Mouse (Mus musculus): ENCODE data around the gene Nfib. TPM values are rescaled to one million over a fixed set of nuclear protein-coding genes. Genes with fewer than 3 reads are reported as not detected.
"Not testable (repeated sequence)": the region's sequence is repeated elsewhere in the genome, so short reads cannot be mapped to it uniquely, and the experiment has no call there.

Gene Nfib
- polyA plus RNA-seq, 1 experiment from 2014 or later, result 32.3 TPM

GRCm38 (mm10) chr4:82267832-82268778, 437.4 kb downstream of the Nfib start:
- 55% methylated on average over 14 of the region's 14 CpGs for WGBS
- Histone ChIP-seq H3K4me2 (ENCODE audit: low read depth, low read length) (no peak overlapping the region), H3K9ac (ENCODE audit: low read depth, low read length) (no peak overlapping the region), H3K4me1 (ENCODE audit: control insufficient read depth, insufficient read depth, low read length) (peaks cover 3% of the 10 kb centered on the region; the same call in 1 of the 2 replicates), H3K27ac (ENCODE audit: low read length) (no peak overlapping the region), H3K9me3 (ENCODE audit: control insufficient read depth, low read length) (no peaks in the 10 kb centered on the region), H3K4me3 (ENCODE audit: low read length) (no peak overlapping the region), H3K36me3 (ENCODE audit: control insufficient read depth, insufficient read depth, low read length) (no peaks in the 10 kb centered on the region), H3K27me3 (replicated peaks; ENCODE audit: control insufficient read depth, insufficient read depth, low read length) (no peaks in the 10 kb centered on the region)
- ATAC-seq, result no peak

- H3K27me3 ChIP-seq (replicated peaks; ENCODE audit: control insufficient read depth, insufficient read depth, low read length), result no peaks in the 10 kb centered on the region
- 29% methylated on average over 4 of the region's 4 CpGs for WGBS
- no peak for ATAC-seq
- H3K4me3 ChIP-seq (ENCODE audit: low read length), result no peak overlapping the region
- H3K27ac ChIP-seq (ENCODE audit: low read length), result 0 out of 2 replicates have a peak overlapping the region, but pooled peaks have one; percentile 0
- peaks cover 3% of the 10 kb centered on the region; the same call in 1 of the 2 replicates for H3K4me1 ChIP-seq (ENCODE audit: control insufficient read depth, insufficient read depth, low read length)
- H3K36me3 ChIP-seq (ENCODE audit: control insufficient read depth, insufficient read depth, low read length), result no peaks in the 10 kb centered on the region
- no peak overlapping the region for H3K9ac ChIP-seq (ENCODE audit: low read depth, low read length)
- no peak overlapping the region for H3K4me2 ChIP-seq (ENCODE audit: low read depth, low read length)
- no peaks in the 10 kb centered on the region for H3K9me3 ChIP-seq (ENCODE audit: control insufficient read depth, low read length)
Observed at GRCm38 (mm10) chr4:82266066-82266619, 439.4 kb downstream of the Nfib start.

GRCm38 (mm10) chr4:82258545-82258944, 447.0 kb downstream of the Nfib start:
- not testable (repeated sequence) for H3K4me3 ChIP-seq (ENCODE audit: low read length); H3K27ac ChIP-seq (ENCODE audit: low read length); H3K36me3 ChIP-seq (ENCODE audit: control insufficient read depth, insufficient read depth, low read length); H3K9ac ChIP-seq (ENCODE audit: low read depth, low read length); ATAC-seq; H3K27me3 ChIP-seq (replicated peaks; ENCODE audit: control insufficient read depth, insufficient read depth, low read length); H3K4me2 ChIP-seq (ENCODE audit: low read depth, low read length); H3K9me3 ChIP-seq (ENCODE audit: control insufficient read depth, low read length); H3K4me1 ChIP-seq (ENCODE audit: control insufficient read depth, insufficient read depth, low read length)
- 79% methylated on average over 1 of the region's 1 CpGs for WGBS

- no peak for ATAC-seq
- WGBS, result 87% methylated on average over 8 of the region's 8 CpGs
Observed at GRCm38 (mm10) chr4:82252054-82252453, 453.5 kb downstream of the Nfib start.

GRCm38 (mm10) chr4:82250355-82250659, 455.2 kb downstream of the Nfib start:
- Histone ChIP-seq H3K9ac (ENCODE audit: low read depth, low read length) (no peak overlapping the region), H3K4me2 (ENCODE audit: low read depth, low read length) (no peak overlapping the region), H3K27ac (ENCODE audit: low read length) (peak overlapping the region; percentile 89), H3K9me3 (ENCODE audit: control insufficient read depth, low read length) (no peaks in the 10 kb centered on the region), H3K36me3 (ENCODE audit: control insufficient read depth, insufficient read depth, low read length) (no peaks in the 10 kb centered on the region), H3K4me3 (ENCODE audit: low read length) (no peak overlapping the region), H3K4me1 (ENCODE audit: control insufficient read depth, insufficient read depth, low read length) (peaks cover 5% of the 10 kb centered on the region), H3K27me3 (replicated peaks; ENCODE audit: control insufficient read depth, insufficient read depth, low read length) (no peaks in the 10 kb centered on the region)
- WGBS, result 22% methylated on average over 5 of the region's 5 CpGs
- ATAC-seq, result peak; percentile 92

More at GRCm38 (mm10) chr4:82252054-82252453, 453.5 kb downstream of the Nfib start:
- Histone ChIP-seq H3K9me3 (ENCODE audit: control insufficient read depth, low read length) (no peaks in the 10 kb centered on the region), H3K4me2 (ENCODE audit: low read depth, low read length) (no peak overlapping the region), H3K4me3 (ENCODE audit: low read length) (no peak overlapping the region), H3K36me3 (ENCODE audit: control insufficient read depth, insufficient read depth, low read length) (no peaks in the 10 kb centered on the region), H3K4me1 (ENCODE audit: control insufficient read depth, insufficient read depth, low read length) (peaks cover 5% of the 10 kb centered on the region), H3K27me3 (replicated peaks; ENCODE audit: control insufficient read depth, insufficient read depth, low read length) (no peaks in the 10 kb centered on the region), H3K9ac (ENCODE audit: low read depth, low read length) (no peak overlapping the region), H3K27ac (ENCODE audit: low read length) (no peak overlapping the region)

- Histone ChIP-seq H3K36me3 (ENCODE audit: control insufficient read depth, insufficient read depth, low read length) (no peaks in the 10 kb centered on the region), H3K4me1 (ENCODE audit: control insufficient read depth, insufficient read depth, low read length) (peaks cover 5% of the 10 kb centered on the region), H3K4me3 (ENCODE audit: low read length) (no peak overlapping the region), H3K27ac (ENCODE audit: low read length) (peak overlapping the region; percentile 89), H3K4me2 (ENCODE audit: low read depth, low read length) (no peak overlapping the region), H3K27me3 (replicated peaks; ENCODE audit: control insufficient read depth, insufficient read depth, low read length) (no peaks in the 10 kb centered on the region), H3K9me3 (ENCODE audit: control insufficient read depth, low read length) (no peaks in the 10 kb centered on the region), H3K9ac (ENCODE audit: low read depth, low read length) (no peak overlapping the region)
- peak; percentile 89 for ATAC-seq
- WGBS, result 32% methylated on average over 11 of the region's 11 CpGs
Observed at GRCm38 (mm10) chr4:82249518-82250354, 455.8 kb downstream of the Nfib start.

GRCm38 (mm10) chr4:82248961-82249360, 456.6 kb downstream of the Nfib start:
- Histone ChIP-seq H3K27me3 (replicated peaks; ENCODE audit: control insufficient read depth, insufficient read depth, low read length) (no peaks in the 10 kb centered on the region), H3K4me2 (ENCODE audit: low read depth, low read length) (no peak overlapping the region), H3K27ac (ENCODE audit: low read length) (peak overlapping the region; percentile 89), H3K4me3 (ENCODE audit: low read length) (no peak overlapping the region), H3K4me1 (ENCODE audit: control insufficient read depth, insufficient read depth, low read length) (peaks cover 5% of the 10 kb centered on the region), H3K9ac (ENCODE audit: low read depth, low read length) (no peak overlapping the region), H3K9me3 (ENCODE audit: control insufficient read depth, low read length) (no peaks in the 10 kb centered on the region), H3K36me3 (ENCODE audit: control insufficient read depth, insufficient read depth, low read length) (no peaks in the 10 kb centered on the region)
- 67% methylated on average over 1 of the region's 1 CpGs for WGBS
- no peak for ATAC-seq

GRCm38 (mm10) chr4:82248031-82248430, 457.5 kb downstream of the Nfib start:
- no peak for ATAC-seq
- 84% methylated on average over 5 of the region's 5 CpGs for WGBS
- Histone ChIP-seq H3K27me3 (replicated peaks; ENCODE audit: control insufficient read depth, insufficient read depth, low read length) (no peaks in the 10 kb centered on the region), H3K9me3 (ENCODE audit: control insufficient read depth, low read length) (no peaks in the 10 kb centered on the region), H3K9ac (ENCODE audit: low read depth, low read length) (no peak overlapping the region), H3K27ac (ENCODE audit: low read length) (no peak overlapping the region), H3K4me2 (ENCODE audit: low read depth, low read length) (no peak overlapping the region), H3K4me3 (ENCODE audit: low read length) (no peak overlapping the region), H3K4me1 (ENCODE audit: control insufficient read depth, insufficient read depth, low read length) (peaks cover 5% of the 10 kb centered on the region), H3K36me3 (ENCODE audit: control insufficient read depth, insufficient read depth, low read length) (no peaks in the 10 kb centered on the region)

- no peak for ATAC-seq
- Histone ChIP-seq H3K27me3 (replicated peaks; ENCODE audit: control insufficient read depth, insufficient read depth, low read length) (no peaks in the 10 kb centered on the region), H3K36me3 (ENCODE audit: control insufficient read depth, insufficient read depth, low read length) (no peaks in the 10 kb centered on the region), H3K4me1 (ENCODE audit: control insufficient read depth, insufficient read depth, low read length) (peaks cover 5% of the 10 kb centered on the region), H3K9ac (ENCODE audit: low read depth, low read length) (no peak overlapping the region), H3K27ac (ENCODE audit: low read length) (no peak overlapping the region), H3K4me3 (ENCODE audit: low read length) (no peak overlapping the region), H3K4me2 (ENCODE audit: low read depth, low read length) (no peak overlapping the region), H3K9me3 (ENCODE audit: control insufficient read depth, low read length) (no peaks in the 10 kb centered on the region)
- WGBS, result 75% methylated on average over 2 of the region's 2 CpGs
Observed at GRCm38 (mm10) chr4:82246290-82246689, 459.3 kb downstream of the Nfib start.
